Mouse (Mus musculus) kidney, postnatal 0 days (tissue): ENCODE results near the gene Arntl. TPM values are rescaled to one million over a fixed set of nuclear protein-coding genes. Genes with fewer than 3 reads are reported as not detected.

Source experiments
- ATAC-seq: fragments of 200-750 bp; cut with Nextera tagmentation; replicated peaks from 2 replicates; pipeline ENCODE4 v1.8.0; 2017; ENCODE audit warnings: low read depth, moderate number of reproducible peaks, moderate TSS enrichment, moderate library complexity; ENCODE audit not compliant: low FRiP score
- DNase-seq: peaks from one replicate; pipeline ENCODE4 v3.0.0-alpha.2; 2016; ENCODE audit warnings: low spot score
- H3K27ac ChIP-seq: fragments of 300-500 bp; sonication (generic); 2 replicates; pipeline ENCODE4 v1.5.1; 2014; ENCODE audit warnings: mild to moderate bottlenecking
- H3K27me3 ChIP-seq: fragments of 300-500 bp; sonication (generic); 2 replicates; pipeline ENCODE4 v1.6.1; 2014; ENCODE audit warnings: low read length, mixed read lengths; ENCODE audit not compliant: insufficient read depth
- H3K36me3 ChIP-seq: fragments of 300-500 bp; sonication (generic); 2 replicates; pipeline ENCODE4 v1.6.1; 2014; ENCODE audit warnings: low read length, mixed read lengths; ENCODE audit not compliant: insufficient read depth
- H3K4me1 ChIP-seq: fragments of 300-500 bp; sonication (generic); replicated peaks from 2 replicates; pipeline ENCODE4 v1.6.1; 2014; ENCODE audit warnings: antibody characterized with exemption, low read length, mixed read lengths; ENCODE audit not compliant: insufficient read depth
- H3K4me2 ChIP-seq: fragments of 300-500 bp; sonication (generic); 2 replicates; pipeline ENCODE4 v1.6.1; 2014; ENCODE audit warnings: mild to moderate bottlenecking, low read length, moderate library complexity, mixed read lengths
- H3K4me3 ChIP-seq: fragments of 300-500 bp; sonication (generic); replicated peaks from 2 replicates; pipeline ENCODE4 v1.5.1; 2014; ENCODE audit warnings: low read depth, low read length
- H3K9ac ChIP-seq: fragments of 300-500 bp; sonication (generic); 2 replicates; pipeline ENCODE4 v1.6.1; 2014; ENCODE audit warnings: low read depth, low read length
- H3K9me3 ChIP-seq: fragments of 300-500 bp; sonication (generic); replicated peaks from 2 replicates; pipeline ENCODE4 v1.6.1; 2016; ENCODE audit warnings: low read length, inconsistent platforms, mixed read lengths
- CTCF ChIP-seq: IDR thresholded peaks from 2 replicates; pipeline ENCODE4 v1.5.1; 2016; ENCODE audit warnings: antibody characterized with exemption, low read depth, mild to moderate bottlenecking, moderate library complexity
- WGBS: fragments of 180-500 bp; shearing (Covaris S2); extraction: QIAGEN DNeasy Blood & Tissue Kit; methylation state at CpG from one replicate; pipeline ENCODE4 v1.1.7; 2014; 5-methylcytosine and 5-hydroxymethylcytosine counted together
- polyA plus RNA-seq: library from polyadenylated mRNA; unstranded; fragments of >200 nt; fragmentation: Nextera tagmentation; extraction: Ambion mirVana; gene quantifications from 2 replicates; pipeline ENCODE4 v1.2.1, GENCODE M21; 2015

The Arntl gene
- polyA plus RNA-seq, 1 experiment from 2014 or later, result 13.2 TPM

DNA sequence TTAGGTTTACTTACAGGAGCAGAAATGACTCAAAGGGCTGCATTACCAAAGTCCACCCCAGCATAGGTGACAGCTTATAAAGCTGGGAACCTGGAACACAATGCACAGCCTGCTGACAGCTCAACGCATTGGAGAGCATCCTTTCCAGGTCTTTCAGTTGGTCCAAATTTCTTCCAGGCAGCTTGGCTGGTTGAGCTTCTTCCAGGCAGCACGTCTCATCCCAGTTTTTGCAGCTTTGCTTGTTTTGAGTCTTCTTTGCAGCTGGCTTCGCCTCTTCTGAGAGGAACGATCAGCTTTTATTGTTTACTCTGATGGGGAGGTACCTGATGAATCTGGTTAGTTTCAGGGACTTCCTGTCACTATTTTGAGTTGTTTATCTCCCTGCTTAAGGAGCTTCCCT lies 39.2 kb downstream of the Arntl start:
- H3K4me1 ChIP-seq, result peaks cover 22% of the 10 kb centered on the region
- H3K27me3 ChIP-seq, result no peaks in the 10 kb centered on the region
- no peaks in the 10 kb centered on the region for H3K36me3 ChIP-seq
- H3K4me2 ChIP-seq, result no peak overlapping the region
- H3K27ac ChIP-seq, result no peak overlapping the region
- H3K9ac ChIP-seq, result no peak overlapping the region
- WGBS, result 87% methylated on average over 4 of the region's 4 CpGs
- no peak for ATAC-seq
- no peaks in the 10 kb centered on the region for H3K9me3 ChIP-seq
- no peak for TF ChIP-seq CTCF
- no peak for DNase-seq
- H3K4me3 ChIP-seq, result no peak overlapping the region

DNA sequence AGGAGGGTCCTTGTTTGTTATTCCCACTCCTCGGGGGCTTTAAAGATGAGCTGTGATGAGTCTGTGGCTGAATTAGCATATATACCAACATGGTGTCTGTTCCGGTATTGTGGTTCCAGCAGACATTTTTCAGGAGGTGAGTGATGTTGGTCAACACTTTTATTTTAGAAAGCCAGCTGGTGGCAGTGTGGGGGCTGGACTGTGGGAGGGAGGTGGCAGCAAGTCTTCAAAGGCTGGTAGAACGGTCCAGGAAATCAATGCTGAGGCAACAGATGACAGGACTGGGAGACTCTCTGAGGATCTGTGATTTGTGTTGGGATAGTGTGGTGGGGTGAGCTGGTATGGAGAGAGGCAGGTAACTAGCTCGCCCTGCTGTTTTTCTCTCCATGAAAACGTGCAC lies 39.9 kb downstream of the Arntl start:
- 56% methylated on average over 5 of the region's 5 CpGs for WGBS
- DNase-seq (no peak), ATAC-seq (no peak)

DNA sequence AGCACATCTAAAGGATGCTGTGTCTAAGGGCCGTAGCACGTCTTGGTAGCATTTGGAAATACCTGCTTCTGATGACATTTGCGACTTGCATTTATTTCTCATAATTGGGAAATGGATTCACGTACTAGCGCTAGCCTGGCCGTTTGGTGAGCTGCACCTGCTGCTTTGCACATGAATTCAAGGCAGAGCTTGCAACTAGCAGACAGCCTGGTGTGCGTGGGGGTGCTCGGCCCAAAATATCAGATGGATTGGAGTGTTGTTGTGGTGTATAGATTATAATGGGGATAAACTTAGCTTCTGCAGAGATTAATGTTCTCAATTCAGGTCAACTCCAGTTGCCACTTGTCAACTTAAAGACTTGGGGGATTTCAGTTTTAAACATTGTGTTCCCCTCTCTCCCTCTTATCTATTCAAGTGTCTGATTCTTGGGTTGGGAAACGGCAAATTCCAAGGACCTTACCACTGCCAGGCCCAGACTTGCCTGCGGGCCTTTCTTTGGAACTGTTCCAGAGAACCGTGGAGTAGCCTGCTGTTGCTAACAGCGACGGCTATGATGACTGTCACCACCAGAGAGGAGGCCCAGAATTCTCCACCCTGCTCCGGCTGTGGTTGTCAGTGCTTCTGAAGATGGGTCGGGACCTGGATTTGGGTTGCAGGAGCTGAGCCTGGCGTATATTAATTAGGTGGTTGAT lies 42.0 kb downstream of the Arntl start:
- Histone ChIP-seq H3K4me3 (no peak overlapping the region), H3K27me3 (no peaks in the 10 kb centered on the region), H3K36me3 (no peaks in the 10 kb centered on the region), H3K4me1 (peaks cover 30% of the 10 kb centered on the region), H3K9ac (no peak overlapping the region), H3K27ac (no peak overlapping the region), H3K9me3 (no peaks in the 10 kb centered on the region), H3K4me2 (no peak overlapping the region)
- no peak for ATAC-seq
- no peak for DNase-seq
- WGBS, result 64% methylated on average over 16 of the region's 16 CpGs
- no peak for TF ChIP-seq CTCF

More for the DNA sequence above, 39.9 kb downstream of the Arntl start:
- Histone ChIP-seq H3K27ac (no peak overlapping the region), H3K9me3 (no peaks in the 10 kb centered on the region), H3K9ac (no peak overlapping the region), H3K27me3 (no peaks in the 10 kb centered on the region), H3K4me1 (peaks cover 24% of the 10 kb centered on the region), H3K4me2 (no peak overlapping the region), H3K4me3 (no peak overlapping the region), H3K36me3 (no peaks in the 10 kb centered on the region)
- no peak for TF ChIP-seq CTCF

DNA sequence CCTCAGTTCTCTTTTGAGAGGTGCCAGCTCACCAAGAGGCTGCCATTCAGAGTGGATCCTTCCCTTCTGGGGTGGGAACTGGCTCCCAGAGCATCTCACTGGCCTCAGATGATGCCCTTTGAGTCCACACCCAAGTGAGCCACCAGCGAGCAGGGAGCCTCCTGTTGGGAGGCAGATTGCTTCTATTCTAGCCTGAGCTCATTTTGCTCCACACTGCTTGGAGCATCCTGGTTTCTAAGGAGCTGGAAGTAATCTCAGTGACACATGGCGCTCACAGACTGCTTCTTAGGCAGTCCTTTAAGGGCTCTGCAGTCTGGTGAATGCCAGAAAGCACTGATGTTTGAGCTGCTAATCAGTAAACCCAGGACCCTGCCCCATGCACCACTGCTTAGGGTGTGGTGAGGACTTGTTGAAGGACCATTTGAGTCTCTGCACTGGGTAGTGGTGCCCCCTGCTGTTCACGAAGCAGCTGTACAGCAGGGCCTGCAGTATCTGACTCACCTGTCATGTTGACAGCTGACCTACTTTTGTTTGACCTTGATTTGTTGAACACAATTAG lies 43.2 kb downstream of the Arntl start:
- no peak overlapping the region for H3K9ac ChIP-seq
- H3K36me3 ChIP-seq, result no peaks in the 10 kb centered on the region
- WGBS, result 51% methylated on average over 3 of the region's 3 CpGs
- no peaks in the 10 kb centered on the region for H3K9me3 ChIP-seq
- H3K27ac ChIP-seq, result peak overlapping the region; percentile 8; the same call in 1 of the 2 replicates
- peak; percentile 76; the same call in 1 of the 2 replicates for ATAC-seq
- H3K4me3 ChIP-seq, result no peak overlapping the region
- H3K4me1 ChIP-seq, result peaks cover 30% of the 10 kb centered on the region
- TF ChIP-seq CTCF, result peak; percentile 79
- peak; percentile 61 for DNase-seq
- no peak overlapping the region for H3K4me2 ChIP-seq
- H3K27me3 ChIP-seq, result no peaks in the 10 kb centered on the region

DNA sequence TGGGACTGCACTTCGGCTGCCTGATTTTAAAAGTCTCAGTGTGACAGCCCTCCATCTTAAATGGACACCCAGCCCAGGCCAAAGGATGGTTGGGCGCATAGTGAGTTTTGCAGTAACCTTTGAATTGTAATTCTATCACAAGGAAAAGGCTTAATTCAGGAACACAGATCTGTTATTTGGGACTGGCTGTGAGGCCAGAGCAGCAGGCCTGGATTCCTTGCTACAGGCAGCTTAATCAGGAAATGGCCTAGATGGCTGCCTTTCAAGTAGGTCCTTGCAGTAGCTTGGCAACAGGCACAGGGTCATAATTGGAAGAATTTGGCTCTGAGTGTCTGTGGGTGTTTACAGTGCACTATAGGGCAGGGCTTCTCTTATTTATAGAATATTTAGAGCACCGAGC lies 43.7 kb downstream of the Arntl start:
- ATAC-seq (no peak), DNase-seq (peak; percentile 73)
- peak overlapping the region; percentile 8 for H3K27ac ChIP-seq
- WGBS, result 52% methylated on average over 3 of the region's 3 CpGs
- no peak for TF ChIP-seq CTCF
- H3K4me3 ChIP-seq, result no peak overlapping the region
- peaks cover 30% of the 10 kb centered on the region for H3K4me1 ChIP-seq
- H3K9ac ChIP-seq, result no peak overlapping the region
- H3K27me3 ChIP-seq, result no peaks in the 10 kb centered on the region
- no peak overlapping the region for H3K4me2 ChIP-seq
- H3K36me3 ChIP-seq, result no peaks in the 10 kb centered on the region
- H3K9me3 ChIP-seq, result no peaks in the 10 kb centered on the region

DNA sequence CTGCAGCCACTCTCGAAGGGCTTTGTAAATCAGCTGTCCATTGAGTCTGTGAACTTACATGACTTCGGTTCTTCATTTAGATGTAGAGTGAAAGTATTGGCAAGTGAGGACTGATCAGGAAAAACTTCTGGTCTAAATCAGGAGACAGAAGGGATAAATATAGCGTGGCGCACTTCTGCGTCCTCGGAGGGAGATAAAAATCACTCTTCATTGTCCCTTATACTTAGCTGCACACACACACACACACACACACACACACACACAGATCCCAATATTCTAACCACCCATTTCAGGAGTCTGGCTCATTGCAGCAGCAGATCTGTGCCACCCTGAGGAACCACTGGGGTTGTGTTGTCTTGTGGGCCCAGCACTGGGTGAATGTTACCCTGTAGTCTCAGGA lies 44.3 kb downstream of the Arntl start:
- no peak for TF ChIP-seq CTCF
- no peak for ATAC-seq
- Histone ChIP-seq H3K4me1 (peaks cover 30% of the 10 kb centered on the region), H3K9ac (no peak overlapping the region), H3K36me3 (no peaks in the 10 kb centered on the region), H3K27me3 (no peaks in the 10 kb centered on the region), H3K4me2 (no peak overlapping the region), H3K9me3 (no peaks in the 10 kb centered on the region), H3K27ac (peak overlapping the region; percentile 8; the same call in 1 of the 2 replicates), H3K4me3 (no peak overlapping the region)
- DNase-seq, result no peak
- WGBS, result 70% methylated on average over 6 of the region's 6 CpGs
